Mouse (Mus musculus) spleen, embryonic (tissue): Measurements from ENCODE around the gene Bhlhe23.

Experiments
- CTCF ChIA-PET: fragments of 350-600 bp; sonication (Branson Sonifier 250); formaldehyde crosslinking; loops from one replicate; lab custom pipeline; 2022; lab: Charles Lee

The Bhlhe23 gene

DNA sequence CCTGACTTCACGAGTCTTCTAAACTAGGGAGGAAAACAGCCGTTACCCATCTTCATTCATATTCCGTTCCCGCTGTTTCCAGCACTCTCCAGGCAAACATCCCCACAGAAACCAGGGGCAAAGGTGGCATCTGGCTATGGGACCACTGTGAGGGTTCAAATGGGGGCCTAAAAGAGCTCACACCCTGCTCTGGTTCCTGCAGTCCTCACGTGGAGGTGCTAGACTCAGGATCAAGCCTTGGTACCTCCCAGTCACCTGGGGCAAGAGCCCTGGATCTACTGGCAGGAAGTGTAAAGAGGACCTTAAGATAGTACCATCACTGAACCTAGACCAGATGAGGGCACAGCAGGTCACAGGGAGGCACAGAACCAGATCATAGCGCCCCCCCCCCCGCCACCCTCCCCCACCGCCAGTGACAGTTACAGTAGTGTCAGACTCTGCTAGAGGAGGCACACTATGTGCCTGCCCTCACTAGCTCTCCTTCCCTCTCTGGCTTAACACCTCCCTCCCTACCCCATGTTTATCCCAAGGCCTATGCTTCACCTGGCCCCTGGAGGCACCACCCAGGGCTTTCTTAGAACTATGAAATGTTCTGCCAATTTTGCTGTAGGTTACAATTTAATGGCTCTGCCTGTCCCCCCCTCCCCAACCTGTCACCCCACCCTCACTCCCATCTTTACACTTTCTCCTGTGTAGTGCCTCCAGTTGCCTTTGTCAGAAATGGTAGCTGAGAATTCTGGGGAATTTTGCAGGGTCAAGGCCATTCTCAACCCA is 50.7 kb downstream of the Bhlhe23 start:
- CTCF ChIA-PET = interaction anchor here (0.6 to 0.8 kb wide), 2 partner anchors 16 to 599 kb away, joined by 3 to 9 read pairs; partner anchors contain the start of genes Dido1 and Gid8

DNA sequence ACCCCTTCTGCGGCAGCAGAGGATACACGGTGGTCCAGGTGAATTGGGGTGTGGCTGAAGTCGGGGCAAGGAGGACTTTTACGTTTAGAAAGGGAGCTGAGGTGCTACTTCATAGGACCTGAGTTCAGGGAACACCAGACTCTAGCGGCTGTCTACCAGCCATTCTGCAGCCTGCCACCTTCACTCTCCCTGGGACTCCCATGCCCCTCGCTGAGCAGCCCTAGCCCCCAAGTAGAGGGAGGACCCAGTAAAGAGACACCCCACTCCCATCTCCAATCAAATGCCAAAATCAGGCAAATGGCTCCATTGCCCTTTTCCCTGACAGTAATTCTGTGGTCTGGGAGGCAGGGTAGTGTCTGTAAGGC is 51.3 kb downstream of the Bhlhe23 start:
- CTCF ChIA-PET = no interaction called here

DNA sequence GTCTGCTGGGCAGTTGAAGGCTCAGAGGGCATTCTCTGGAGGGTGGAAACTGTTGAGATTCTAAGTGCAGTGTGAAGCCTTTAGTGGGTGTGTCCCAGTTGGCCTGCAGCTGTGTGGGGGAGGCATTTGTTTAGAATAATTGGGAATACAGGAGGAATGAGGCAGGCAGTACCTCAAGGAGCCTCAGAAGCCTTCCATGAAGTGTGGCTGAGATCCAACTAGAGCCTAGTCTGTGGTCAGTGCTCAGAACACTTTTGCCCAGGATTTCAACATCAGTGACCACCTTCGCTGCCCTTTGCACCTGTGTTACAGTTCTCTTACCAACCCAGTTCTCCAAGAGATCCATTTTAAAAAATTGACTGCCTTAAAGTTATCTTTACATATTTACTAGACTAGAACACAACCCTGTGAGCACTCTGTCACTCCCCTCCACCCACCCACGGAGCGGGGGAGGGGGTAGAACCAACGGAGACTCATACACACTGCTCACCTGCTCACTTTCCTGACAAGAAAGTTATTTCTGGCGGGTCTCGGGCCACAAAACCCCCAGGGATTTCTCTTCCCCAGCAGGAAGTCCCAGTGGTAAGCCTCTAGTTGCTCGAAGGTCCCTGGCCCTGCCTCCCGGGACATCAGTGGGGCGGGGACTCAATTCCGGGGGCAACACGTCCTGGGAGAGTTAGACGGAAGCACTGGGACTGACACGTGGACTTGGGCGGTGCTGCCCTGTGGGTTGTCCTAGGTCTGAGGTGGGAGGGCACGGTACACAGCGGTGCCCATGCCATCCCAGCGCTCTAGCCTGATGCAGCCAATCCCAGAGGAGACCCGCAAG is 51.9 kb downstream of the Bhlhe23 start, which contains the start of gene Slc17a9:
TSS of gene Slc17a9 (plus strand) at position 679 of the 829 bp plus-strand sequence.
- CTCF ChIA-PET = interaction anchor here (0.7 kb wide), 1 partner anchor 22 kb away, joined by 3 read pairs; no protein-coding TSS in a partner anchor
